Mouse (Mus musculus): Measurements from ENCODE around the gene Coq8b. TPM values are rescaled to one million over a fixed set of nuclear protein-coding genes. Genes with fewer than 3 reads are reported as not detected.

Gene Coq8b
- total and polyA plus RNA-seq, 2 experiments from 2014 or later: 15.1 to 26.0 TPM

- no peaks in the 10 kb centered on the region for H3K27me3 ChIP-seq (ENCODE audit: insufficient read depth, low read length)
- no peaks in the 10 kb centered on the region for H3K4me1 ChIP-seq (ENCODE audit: insufficient read depth, low read length)
- no peaks in the 10 kb centered on the region for H3K9me3 ChIP-seq (ENCODE audit: low read length)
- no peak overlapping the region for H3K4me3 ChIP-seq (ENCODE audit: low read depth, low read length)
- ATAC-seq (ENCODE audit: low FRiP score) (no peak), DNase-seq (ENCODE audit: low spot score) (no peak)
- no peak for TF ChIP-seq CTCF (IDR thresholded peaks at IDR 0.05)
- 84% methylated on average over 4 of the region's 4 CpGs for WGBS
- no peak overlapping the region for H3K4me2 ChIP-seq (ENCODE audit: low read depth, low read length, poor library complexity, severe bottlenecking)
- H3K36me3 ChIP-seq (ENCODE audit: insufficient read depth, low read length): no peaks in the 10 kb centered on the region
- no peak overlapping the region for H3K27ac ChIP-seq (ENCODE audit: low read depth, low read length)
- H3K9ac ChIP-seq (replicated peaks; ENCODE audit: low read length, poor library complexity, severe bottlenecking): no peak overlapping the region
Measured at GRCm38 (mm10) chr7:27300351-27300750, 67.5 kb downstream of the Coq8b start.

DNA sequence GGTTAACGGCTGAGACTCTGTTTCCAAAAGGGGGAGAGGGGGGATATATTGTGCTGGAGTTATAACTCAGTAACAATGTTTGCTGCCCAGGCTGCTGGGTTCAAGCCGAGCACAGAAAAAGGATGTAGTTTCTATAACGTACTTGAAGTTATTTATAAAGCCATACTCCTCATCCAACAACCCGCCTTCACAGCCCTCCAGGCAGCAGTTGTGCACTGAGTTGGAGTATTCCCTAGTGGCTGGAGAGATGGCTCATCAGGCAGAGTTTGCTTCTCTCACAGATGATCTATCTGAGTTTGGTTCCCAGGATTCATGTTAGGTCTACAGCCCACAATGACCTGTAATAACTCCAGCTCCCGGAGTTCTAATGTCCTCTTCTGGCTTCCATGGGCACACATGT is 68.0 kb downstream of the Coq8b start:
- Histone ChIP-seq H3K4me2 (ENCODE audit: low read depth, low read length, poor library complexity, severe bottlenecking) (no peak overlapping the region), H3K9me3 (ENCODE audit: low read length) (no peaks in the 10 kb centered on the region), H3K27ac (ENCODE audit: low read depth, low read length) (no peak overlapping the region), H3K4me1 (ENCODE audit: insufficient read depth, low read length) (no peaks in the 10 kb centered on the region), H3K27me3 (ENCODE audit: insufficient read depth, low read length) (no peaks in the 10 kb centered on the region), H3K9ac (replicated peaks; ENCODE audit: low read length, poor library complexity, severe bottlenecking) (no peak overlapping the region), H3K4me3 (ENCODE audit: low read depth, low read length) (no peak overlapping the region), H3K36me3 (ENCODE audit: insufficient read depth, low read length) (no peaks in the 10 kb centered on the region)
- no peak for TF ChIP-seq CTCF (IDR thresholded peaks at IDR 0.05)
- ATAC-seq (ENCODE audit: low FRiP score): no peak
- 74% methylated on average over 5 of the region's 5 CpGs for WGBS
- no peak for DNase-seq (ENCODE audit: low spot score)

DNA sequence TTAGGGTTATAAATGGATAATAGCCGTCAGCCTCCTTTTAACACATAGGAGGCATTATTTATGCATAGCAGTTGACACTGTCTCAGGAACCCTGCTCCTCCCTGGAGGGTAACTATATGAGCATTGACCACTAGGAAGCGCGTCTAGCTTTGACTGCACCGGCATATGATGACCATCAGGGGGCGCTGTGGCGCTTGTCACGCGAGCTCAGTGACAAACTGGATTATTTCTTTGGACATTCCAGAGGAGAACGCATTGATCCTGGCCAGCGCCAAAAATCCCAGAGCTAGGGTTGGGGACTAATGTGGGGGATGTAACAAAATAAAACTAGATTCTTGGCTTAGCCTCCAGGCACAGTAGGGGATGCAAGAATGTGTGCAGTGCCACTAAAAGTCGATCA is 69.3 kb downstream of the Coq8b start:
- WGBS: 7% methylated on average over 11 of the region's 11 CpGs

GRCm38 (mm10) chr7:27305091-27305730 is 72.4 kb downstream of the Coq8b start:
- no peak for ATAC-seq (ENCODE audit: low FRiP score)
- H3K27ac ChIP-seq (ENCODE audit: low read depth, low read length): no peak overlapping the region
- 89% methylated on average over 17 of the region's 17 CpGs for WGBS
- no peak for TF ChIP-seq CTCF (IDR thresholded peaks at IDR 0.05)
- H3K27me3 ChIP-seq (ENCODE audit: insufficient read depth, low read length): no peaks in the 10 kb centered on the region
- no peak for DNase-seq (ENCODE audit: low spot score)
- H3K9ac ChIP-seq (replicated peaks; ENCODE audit: low read length, poor library complexity, severe bottlenecking): no peak overlapping the region
- no peak overlapping the region for H3K4me2 ChIP-seq (ENCODE audit: low read depth, low read length, poor library complexity, severe bottlenecking)
- no peak overlapping the region for H3K4me3 ChIP-seq (ENCODE audit: low read depth, low read length)
- no peaks in the 10 kb centered on the region for H3K9me3 ChIP-seq (ENCODE audit: low read length)
- no peaks in the 10 kb centered on the region for H3K4me1 ChIP-seq (ENCODE audit: insufficient read depth, low read length)
- H3K36me3 ChIP-seq (ENCODE audit: insufficient read depth, low read length): 0 out of 2 replicates have a peak, but pooled peaks cover 3% of the 10 kb centered on the region

More for the DNA sequence above, 69.3 kb downstream of the Coq8b start:
- 0 out of 2 replicates have a peak, but pooled peaks cover 3% of the 10 kb centered on the region for H3K36me3 ChIP-seq (ENCODE audit: insufficient read depth, low read length)
- no peak overlapping the region for H3K27ac ChIP-seq (ENCODE audit: low read depth, low read length)
- no peak overlapping the region for H3K9ac ChIP-seq (replicated peaks; ENCODE audit: low read length, poor library complexity, severe bottlenecking)
- no peak overlapping the region for H3K4me2 ChIP-seq (ENCODE audit: low read depth, low read length, poor library complexity, severe bottlenecking)
- ATAC-seq (ENCODE audit: low FRiP score) (peak; percentile 41; the same call in 1 of the 2 replicates), DNase-seq (ENCODE audit: low spot score) (peak; percentile 77)
- H3K4me1 ChIP-seq (ENCODE audit: insufficient read depth, low read length): no peaks in the 10 kb centered on the region
- no peaks in the 10 kb centered on the region for H3K9me3 ChIP-seq (ENCODE audit: low read length)
- H3K4me3 ChIP-seq (ENCODE audit: low read depth, low read length): no peak overlapping the region
- H3K27me3 ChIP-seq (ENCODE audit: insufficient read depth, low read length): no peaks in the 10 kb centered on the region
- TF ChIP-seq CTCF (IDR thresholded peaks at IDR 0.05): peak; percentile 95

DNA sequence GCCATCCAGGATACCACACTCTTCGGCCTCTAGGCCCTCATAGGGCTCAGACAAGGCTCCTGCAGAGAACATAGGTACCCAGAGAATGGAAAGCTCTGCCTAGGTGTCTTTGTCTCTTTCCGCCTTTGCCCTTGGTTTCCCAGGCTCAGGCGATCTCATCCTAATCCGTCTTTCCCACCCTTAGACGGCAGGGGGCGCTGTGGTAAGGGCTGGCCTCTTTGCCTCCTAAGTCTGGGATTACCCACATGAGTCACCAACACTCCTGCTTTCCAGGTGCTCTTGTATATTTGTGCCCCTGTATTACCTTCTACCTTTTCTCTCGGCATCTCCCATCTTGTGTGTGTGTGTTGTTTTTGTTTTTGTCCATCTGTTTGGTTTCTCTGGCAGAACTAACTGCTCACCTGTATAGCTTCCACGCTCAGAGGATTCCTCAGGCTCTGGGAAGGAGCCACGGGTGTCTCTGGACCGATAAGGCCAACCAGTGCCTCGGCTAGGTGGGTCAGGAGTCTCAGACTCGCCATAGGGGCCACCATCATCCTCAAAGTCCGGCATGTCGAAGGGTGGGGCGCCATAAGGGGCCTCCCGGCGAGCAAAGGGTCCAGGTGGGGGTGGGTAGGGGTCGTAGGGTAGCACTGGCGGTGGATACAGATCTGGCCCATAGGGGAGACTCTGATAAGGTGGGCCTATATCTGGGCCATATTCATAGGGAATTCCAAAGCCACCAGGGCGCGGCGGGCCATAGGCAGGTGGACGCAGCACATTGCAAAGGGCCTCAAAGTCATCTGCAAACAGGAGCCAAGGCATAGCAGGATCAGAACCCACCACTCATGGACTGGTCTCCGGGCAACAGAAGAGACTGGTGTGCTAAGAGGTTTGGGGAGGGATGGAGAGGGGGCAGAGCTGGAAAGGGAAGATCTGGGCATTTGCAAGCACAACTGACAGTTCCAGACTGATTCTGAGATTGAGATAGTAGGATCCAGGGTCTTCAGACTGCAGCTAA is 73.6 kb downstream of the Coq8b start:
- H3K27me3 ChIP-seq (ENCODE audit: insufficient read depth, low read length): 0 out of 2 replicates have a peak, but pooled peaks cover 3% of the 10 kb centered on the region
- peak; percentile 63 for TF ChIP-seq CTCF (IDR thresholded peaks at IDR 0.05)
- DNase-seq (ENCODE audit: low spot score) (no peak), ATAC-seq (ENCODE audit: low FRiP score) (no peak)
- H3K4me2 ChIP-seq (ENCODE audit: low read depth, low read length, poor library complexity, severe bottlenecking): no peak overlapping the region
- H3K9me3 ChIP-seq (ENCODE audit: low read length): no peaks in the 10 kb centered on the region
- no peak overlapping the region for H3K27ac ChIP-seq (ENCODE audit: low read depth, low read length)
- no peaks in the 10 kb centered on the region for H3K4me1 ChIP-seq (ENCODE audit: insufficient read depth, low read length)
- 77% methylated on average over 24 of the region's 24 CpGs for WGBS
- H3K4me3 ChIP-seq (ENCODE audit: low read depth, low read length): no peak overlapping the region
- 0 out of 2 replicates have a peak, but pooled peaks cover 3% of the 10 kb centered on the region for H3K36me3 ChIP-seq (ENCODE audit: insufficient read depth, low read length)
- no peak overlapping the region for H3K9ac ChIP-seq (replicated peaks; ENCODE audit: low read length, poor library complexity, severe bottlenecking)
